Mouse (Mus musculus) lung, embryonic 16.5 days (tissue): ENCODE measurements around the gene Amigo3. TPM values are rescaled to one million over a fixed set of nuclear protein-coding genes. Genes with fewer than 3 reads are reported as not detected.
A peak's percentile ranks its signal among the peaks of the same experiment; 100 is the strongest.

Source experiments
- ATAC-seq: fragments of 200-750 bp; cut with Nextera tagmentation; 2 replicates; pipeline ENCODE4 v1.8.0; 2017; ENCODE audit warnings: low read depth, mild to moderate bottlenecking, moderate library complexity
- H3K27ac ChIP-seq: fragments of 300-500 bp; sonication (generic); 2 replicates; pipeline ENCODE4 v1.5.1; 2014; ENCODE audit warnings: mild to moderate bottlenecking, control low read depth, low read length
- H3K27me3 ChIP-seq: fragments of 300-500 bp; sonication (generic); 2 replicates; pipeline ENCODE4 v1.6.1; 2014; ENCODE audit warnings: low read depth, low read length, mixed read lengths; ENCODE audit not compliant: control insufficient read depth, insufficient read depth
- H3K36me3 ChIP-seq: fragments of 300-500 bp; sonication (generic); 2 replicates; pipeline ENCODE4 v1.6.1; 2014; ENCODE audit warnings: low read length; ENCODE audit not compliant: control insufficient read depth, insufficient read depth
- H3K4me1 ChIP-seq: fragments of 300-500 bp; sonication (generic); replicated peaks from 2 replicates; pipeline ENCODE4 v1.6.1; 2014; ENCODE audit warnings: low read length, mixed read lengths; ENCODE audit not compliant: control insufficient read depth, insufficient read depth
- H3K4me2 ChIP-seq: fragments of 300-500 bp; sonication (generic); 2 replicates; pipeline ENCODE4 v1.6.1; 2014; ENCODE audit warnings: low read depth, low read length, control low read depth
- H3K4me3 ChIP-seq: fragments of 300-500 bp; sonication (generic); 2 replicates; pipeline ENCODE4 v1.5.1; 2014; ENCODE audit warnings: mild to moderate bottlenecking, low read length, control low read depth
- H3K9ac ChIP-seq: fragments of 300-500 bp; sonication (generic); 2 replicates; pipeline ENCODE4 v1.6.1; 2014; ENCODE audit warnings: low read length, control low read depth
- H3K9me3 ChIP-seq: fragments of 300-500 bp; sonication (generic); 2 replicates; pipeline ENCODE4 v1.6.1; 2016; ENCODE audit warnings: low read length; ENCODE audit not compliant: control insufficient read depth
- WGBS: fragments of 180-500 bp; shearing (Covaris S2); extraction: QIAGEN DNeasy Blood & Tissue Kit; methylation state at CpG from one replicate; pipeline ENCODE4 v1.1.7; 2014; 5-methylcytosine and 5-hydroxymethylcytosine counted together
- polyA plus RNA-seq: library from polyadenylated mRNA; unstranded; fragments of >200 nt; fragmentation: Nextera tagmentation; extraction: Ambion mirVana; gene quantifications from 2 replicates; pipeline ENCODE4 v1.2.1, GENCODE M21; 2015

Gene Amigo3
- polyA plus RNA-seq, 1 experiment from 2014 or later = 2.5 TPM

GRCm38 (mm10) chr9:108056361-108057261 lies 3.7 kb downstream of the Amigo3 start:
- peaks cover 12% of the 10 kb centered on the region for H3K36me3 ChIP-seq
- H3K4me3 ChIP-seq = no peak overlapping the region
- H3K9ac ChIP-seq = no peak overlapping the region
- no peaks in the 10 kb centered on the region for H3K27me3 ChIP-seq
- H3K9me3 ChIP-seq = no peaks in the 10 kb centered on the region
- H3K27ac ChIP-seq = no peak overlapping the region
- H3K4me2 ChIP-seq = no peak overlapping the region
- no peak for ATAC-seq
- WGBS = 78% methylated on average over 28 of the region's 28 CpGs
- H3K4me1 ChIP-seq = peaks cover 16% of the 10 kb centered on the region

DNA sequence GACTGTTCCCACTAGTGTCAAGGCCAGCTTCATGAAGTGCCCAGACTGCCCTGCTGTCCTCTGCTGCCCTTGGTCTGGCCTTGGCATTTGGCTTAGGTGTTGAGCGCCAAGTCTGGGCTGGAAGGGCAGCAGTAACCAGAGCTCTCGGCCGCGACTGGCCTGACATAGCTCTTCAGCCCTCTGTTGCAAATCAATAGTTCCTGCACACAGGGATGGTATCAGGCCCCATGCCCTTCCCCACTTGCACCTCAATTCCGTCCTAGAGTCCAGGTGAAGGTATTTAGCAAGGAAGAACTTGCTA lies 4.3 kb downstream of the Amigo3 start:
- Histone ChIP-seq H3K4me1 (peaks cover 16% of the 10 kb centered on the region), H3K36me3 (peaks cover 12% of the 10 kb centered on the region), H3K27me3 (no peaks in the 10 kb centered on the region), H3K4me2 (no peak overlapping the region), H3K9ac (no peak overlapping the region), H3K4me3 (no peak overlapping the region), H3K27ac (no peak overlapping the region), H3K9me3 (no peaks in the 10 kb centered on the region)
- ATAC-seq = no peak
- 89% methylated on average over 5 of the region's 5 CpGs for WGBS

GRCm38 (mm10) chr9:108058291-108058690 lies 5.3 kb downstream of the Amigo3 start:
- WGBS = 95% methylated on average over 9 of the region's 9 CpGs
- no peak for ATAC-seq
- no peak overlapping the region for H3K4me2 ChIP-seq
- no peak overlapping the region for H3K4me3 ChIP-seq
- H3K27me3 ChIP-seq = no peaks in the 10 kb centered on the region
- no peak overlapping the region for H3K27ac ChIP-seq
- H3K9ac ChIP-seq = no peak overlapping the region
- H3K4me1 ChIP-seq = peaks cover 7% of the 10 kb centered on the region
- peaks cover 12% of the 10 kb centered on the region for H3K36me3 ChIP-seq
- no peaks in the 10 kb centered on the region for H3K9me3 ChIP-seq

- Histone ChIP-seq H3K27me3 (no peaks in the 10 kb centered on the region), H3K4me3 (no peak overlapping the region), H3K9ac (no peak overlapping the region), H3K9me3 (no peaks in the 10 kb centered on the region), H3K27ac (no peak overlapping the region), H3K36me3 (peaks cover 2% of the 10 kb centered on the region; the same call in 1 of the 2 replicates), H3K4me1 (no peaks in the 10 kb centered on the region), H3K4me2 (no peak overlapping the region)
- 88% methylated on average over 3 of the region's 3 CpGs for WGBS
- ATAC-seq = no peak
Observed at GRCm38 (mm10) chr9:108062142-108062541, 9.2 kb downstream of the Amigo3 start.

- no peaks in the 10 kb centered on the region for H3K9me3 ChIP-seq
- WGBS = 87% methylated on average over 12 of the region's 12 CpGs
- H3K4me3 ChIP-seq = no peak overlapping the region
- H3K27me3 ChIP-seq = no peaks in the 10 kb centered on the region
- H3K4me2 ChIP-seq = no peak overlapping the region
- H3K36me3 ChIP-seq = peaks cover 2% of the 10 kb centered on the region; the same call in 1 of the 2 replicates
- no peak overlapping the region for H3K27ac ChIP-seq
- H3K9ac ChIP-seq = no peak overlapping the region
- ATAC-seq = no peak
- no peaks in the 10 kb centered on the region for H3K4me1 ChIP-seq
Observed at GRCm38 (mm10) chr9:108063361-108063760, 10.4 kb downstream of the Amigo3 start.

DNA sequence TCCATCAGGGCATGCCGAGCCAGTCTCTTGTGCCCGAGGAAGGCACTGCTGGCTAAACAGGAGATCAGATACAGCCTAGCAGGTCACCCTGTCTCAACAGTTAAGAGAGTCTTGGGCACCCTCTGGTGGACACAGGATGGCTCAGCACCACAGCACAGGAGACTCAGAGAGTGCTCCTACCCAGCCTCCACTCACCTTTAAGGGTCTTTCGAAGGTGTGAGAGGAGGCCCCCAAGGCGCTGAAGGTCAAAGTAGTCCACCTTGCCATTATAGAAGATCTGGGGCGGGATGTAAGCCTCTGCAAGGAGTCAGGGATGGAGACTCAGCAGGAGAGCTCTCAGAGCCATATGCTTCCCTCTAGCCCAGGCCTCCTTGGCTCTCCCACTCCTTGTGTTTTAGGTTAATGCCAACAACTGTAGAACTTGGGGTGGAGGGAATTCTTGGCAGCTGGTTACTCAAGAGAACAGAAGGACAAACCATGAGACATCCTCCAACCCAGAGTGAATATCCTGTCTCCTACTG lies 12.6 kb downstream of the Amigo3 start:
- Histone ChIP-seq H3K4me2 (no peak overlapping the region), H3K9ac (no peak overlapping the region), H3K4me1 (no peaks in the 10 kb centered on the region), H3K27ac (no peak overlapping the region), H3K27me3 (no peaks in the 10 kb centered on the region), H3K4me3 (no peak overlapping the region), H3K36me3 (peaks cover 2% of the 10 kb centered on the region; the same call in 1 of the 2 replicates), H3K9me3 (no peaks in the 10 kb centered on the region)
- 41% methylated on average over 5 of the region's 5 CpGs for WGBS
- ATAC-seq = 0 out of 2 replicates have a peak, but pooled peaks have one; percentile 35

GRCm38 (mm10) chr9:108067199-108067598 lies 14.2 kb downstream of the Amigo3 start:
- Histone ChIP-seq H3K9me3 (no peaks in the 10 kb centered on the region), H3K27me3 (no peaks in the 10 kb centered on the region), H3K4me1 (no peaks in the 10 kb centered on the region), H3K36me3 (peaks cover 5% of the 10 kb centered on the region), H3K9ac (no peak overlapping the region), H3K4me3 (no peak overlapping the region), H3K27ac (no peak overlapping the region), H3K4me2 (no peak overlapping the region)
- WGBS = 77% methylated on average over 7 of the region's 7 CpGs
- no peak for ATAC-seq

DNA sequence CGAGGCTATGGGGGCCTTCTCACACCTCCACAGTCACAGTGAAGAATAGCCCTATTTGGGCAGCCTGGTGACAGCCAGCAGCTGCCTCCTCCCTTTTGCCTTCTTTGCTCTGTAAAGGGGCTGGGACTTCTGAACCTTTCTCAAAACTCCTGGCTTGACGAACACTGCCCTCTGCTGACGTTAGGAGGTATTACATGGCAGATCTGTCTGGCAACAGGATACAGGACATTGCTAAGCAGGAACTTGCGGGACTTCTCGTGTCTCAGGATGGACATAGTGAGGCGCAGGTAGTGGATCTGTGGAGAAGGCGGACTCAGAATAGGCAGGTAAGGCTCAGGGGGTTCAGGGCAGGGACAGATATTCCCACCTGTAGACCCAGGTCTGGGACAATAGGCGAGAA lies 14.9 kb downstream of the Amigo3 start:
- no peak overlapping the region for H3K4me3 ChIP-seq
- H3K4me1 ChIP-seq = no peaks in the 10 kb centered on the region
- 14% methylated on average over 8 of the region's 8 CpGs for WGBS
- peaks cover 5% of the 10 kb centered on the region for H3K36me3 ChIP-seq
- no peaks in the 10 kb centered on the region for H3K9me3 ChIP-seq
- H3K27me3 ChIP-seq = no peaks in the 10 kb centered on the region
- ATAC-seq = peak; percentile 50; the same call in 1 of the 2 replicates
- H3K4me2 ChIP-seq = no peak overlapping the region
- no peak overlapping the region for H3K9ac ChIP-seq
- no peak overlapping the region for H3K27ac ChIP-seq

- Histone ChIP-seq H3K27me3 (no peaks in the 10 kb centered on the region), H3K27ac (no peak overlapping the region), H3K9me3 (no peaks in the 10 kb centered on the region), H3K4me1 (no peaks in the 10 kb centered on the region), H3K4me2 (no peak overlapping the region), H3K4me3 (no peak overlapping the region), H3K36me3 (peaks cover 4% of the 10 kb centered on the region; the same call in 1 of the 2 replicates), H3K9ac (no peak overlapping the region)
- WGBS = 84% methylated on average over 9 of the region's 9 CpGs
- no peak for ATAC-seq
Observed at GRCm38 (mm10) chr9:108069007-108069406, 16.0 kb downstream of the Amigo3 start.
